Mouse (Mus musculus): ENCODE measurements around the gene Olig3.

DNA sequence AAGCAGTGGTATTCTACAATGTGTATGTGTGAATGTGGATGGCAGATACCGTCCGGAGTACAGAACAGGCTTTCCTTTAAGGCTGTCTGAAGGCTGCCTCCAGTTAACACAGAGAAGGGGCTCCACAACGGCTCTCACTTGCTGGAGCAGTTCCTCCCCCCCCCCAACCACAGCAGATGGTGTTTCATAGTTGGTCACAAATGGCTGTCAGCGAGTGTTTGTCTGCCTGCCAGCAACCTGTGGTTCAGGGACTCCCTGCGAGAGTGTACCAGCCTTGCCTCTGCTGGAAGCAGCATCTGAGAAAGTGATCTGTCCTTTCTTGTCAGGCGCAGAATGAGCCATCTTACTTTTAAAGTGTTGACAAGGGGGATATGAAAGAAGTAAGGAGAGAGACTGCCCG, 17.5 kb downstream of the Olig3 start:
- TF ChIP-seq CTCF (IDR thresholded peaks at IDR 0.05; ENCODE audit: borderline replicate concordance, extremely low read depth, insufficient read depth, insufficient read length) = no peak
- TF ChIP-seq POLR2A (IDR thresholded peaks at IDR 0.05; ENCODE audit: borderline replicate concordance, extremely low read depth, insufficient read depth, insufficient read length, poor library complexity, severe bottlenecking) = no peak
